Mouse (Mus musculus) erythroblast, embryonic 14.5 days (primary cell): ENCODE results near the gene 1110008L16Rik. TPM values are rescaled to one million over a fixed set of nuclear protein-coding genes. Genes with fewer than 3 reads are reported as not detected.
"Not testable (repeated sequence)": the region's sequence is repeated elsewhere in the genome, so short reads cannot be mapped to it uniquely, and the experiment has no call there.

Source experiments
- H3K27me3 ChIP-seq: 2 replicates; pipeline ENCODE4 v1.6.1; 2012; ENCODE audit warnings: inconsistent platforms; ENCODE audit not compliant: control insufficient read depth
- H3K36me3 ChIP-seq: 2 replicates; pipeline ENCODE4 v1.6.1; 2012; ENCODE audit warnings: mild to moderate bottlenecking, inconsistent platforms; ENCODE audit not compliant: control insufficient read depth
- H3K4me1 ChIP-seq: 2 replicates; pipeline ENCODE4 v1.6.1; 2012; ENCODE audit warnings: inconsistent platforms; ENCODE audit not compliant: control insufficient read depth
- H3K4me3 ChIP-seq: replicated peaks from 2 replicates; pipeline ENCODE3; 2012; ENCODE audit warnings: moderate library complexity, mild to moderate bottlenecking, inconsistent platforms
- H3K9me3 ChIP-seq: 2 replicates; pipeline ENCODE4 v1.6.1; 2012; ENCODE audit warnings: low read length, inconsistent platforms, mixed read lengths; ENCODE audit not compliant: control insufficient read depth
- GATA1 ChIP-seq: IDR thresholded peaks from 2 replicates; pipeline ENCODE4 v1.6.1; 2012; ENCODE audit warnings: low read length, inconsistent platforms, mixed read lengths
- TAL1 ChIP-seq: IDR thresholded peaks from 3 replicates; pipeline ENCODE4 v1.6.1; 2012; ENCODE audit warnings: low read length, inconsistent platforms, mixed read lengths
- polyA plus RNA-seq: library from polyadenylated mRNA; stranded (reverse); fragments of >175 nt; gene quantifications from 2 replicates; pipeline ENCODE4 v1.2.3, GENCODE M21; 2012

Gene 1110008L16Rik
- 0.02 and 0.03 TPM in 2 replicates for polyA plus RNA-seq

DNA sequence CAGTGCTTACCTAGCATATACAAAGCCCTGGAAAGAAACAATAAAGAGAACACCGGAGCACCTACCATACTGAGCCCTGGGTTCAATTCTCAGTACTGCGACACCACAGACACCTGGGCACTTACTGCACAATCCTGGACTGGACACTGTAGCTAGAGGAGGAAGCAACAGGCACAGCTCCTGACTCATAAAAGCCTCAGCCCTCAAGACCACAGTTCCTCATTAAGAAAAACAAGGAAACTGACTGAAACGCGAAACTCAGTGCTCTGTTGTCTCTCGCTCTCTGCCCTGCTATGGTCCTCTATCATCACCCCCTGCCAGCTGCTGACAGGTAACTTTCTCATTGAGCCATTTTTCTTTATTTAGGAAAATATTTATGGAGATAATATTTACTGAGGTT, at the start of gene 1110008L16Rik:
TSS of gene 1110008L16Rik (plus strand) at position 242 of the 400 bp plus-strand sequence.
- no peaks in the 10 kb centered on the region for H3K9me3 ChIP-seq
- peaks cover 63% of the 10 kb centered on the region for H3K36me3 ChIP-seq
- H3K4me1 ChIP-seq: peaks cover 31% of the 10 kb centered on the region
- TF ChIP-seq TAL1 (no peak), GATA1 (no peak)
- no peaks in the 10 kb centered on the region for H3K27me3 ChIP-seq
- H3K4me3 ChIP-seq: no peak within 1 kb of the TSS

DNA sequence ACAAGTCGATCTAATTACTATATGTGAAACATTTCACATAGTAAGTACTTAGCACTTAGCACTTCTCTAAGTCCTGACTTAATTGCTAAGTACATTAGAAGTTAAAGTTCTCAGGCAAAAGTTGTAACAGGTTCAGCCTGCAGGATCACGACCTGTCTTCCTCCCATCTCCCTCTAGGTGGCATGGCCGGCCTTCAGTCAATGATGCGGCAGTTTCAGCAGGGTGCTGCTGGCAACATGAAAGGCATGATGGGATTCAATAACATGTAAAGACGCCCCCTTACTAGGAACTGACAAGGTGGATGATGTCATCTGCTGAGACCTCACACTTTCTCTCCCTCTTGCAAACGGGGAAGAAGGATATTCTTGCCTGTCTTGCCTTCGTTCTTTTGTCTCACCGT, 37.4 kb upstream of the 1110008L16Rik start:
- H3K9me3 ChIP-seq, H3K4me3 ChIP-seq, H3K27me3 ChIP-seq, H3K4me1 ChIP-seq: not testable (repeated sequence)
- peaks cover 30% of the 10 kb centered on the region for H3K36me3 ChIP-seq

DNA sequence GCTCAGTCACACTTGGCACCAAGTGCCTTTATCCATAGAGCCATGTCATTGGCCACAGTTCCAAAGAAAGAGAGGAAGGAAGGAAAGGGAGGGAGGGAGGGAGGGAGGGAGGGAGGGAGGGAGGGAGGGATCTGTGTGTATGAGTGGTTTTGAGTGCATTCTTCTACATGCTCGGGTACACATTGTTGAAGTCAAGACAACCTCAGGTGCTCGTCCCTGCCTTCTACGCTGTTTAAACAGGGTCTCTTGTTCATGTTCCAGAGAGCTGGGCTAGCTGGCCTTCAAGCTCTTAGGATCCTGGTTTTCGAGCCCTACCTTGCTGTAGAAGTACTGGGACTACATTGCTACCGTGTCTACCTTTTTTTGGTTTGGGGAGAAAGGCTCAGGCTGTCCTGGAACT, 36.0 kb upstream of the 1110008L16Rik start:
- not testable (repeated sequence) for H3K4me1 ChIP-seq, H3K27me3 ChIP-seq, H3K4me3 ChIP-seq, H3K9me3 ChIP-seq
- H3K36me3 ChIP-seq: peaks cover 19% of the 10 kb centered on the region

DNA sequence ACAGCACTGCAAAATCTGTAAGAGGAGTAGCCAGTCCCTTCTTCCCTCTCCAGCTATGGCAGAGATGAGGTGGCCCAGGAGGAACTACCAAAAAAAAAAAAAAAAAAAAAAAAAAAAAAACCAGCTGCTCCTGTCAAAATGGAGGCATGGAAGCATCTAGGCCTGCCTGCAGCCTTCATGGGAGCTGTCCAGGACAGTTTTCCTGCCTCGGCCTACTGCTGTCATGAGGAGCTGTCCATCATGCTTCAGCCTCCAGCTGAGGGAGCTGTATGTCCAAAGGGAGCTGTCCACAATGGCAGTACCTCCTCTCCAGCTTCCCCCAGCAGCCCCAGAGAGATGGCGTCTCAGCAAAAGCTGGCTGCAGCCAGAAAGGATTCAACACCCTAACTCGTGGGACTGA, 27.1 kb upstream of the 1110008L16Rik start:
- Histone ChIP-seq H3K27me3 (no peaks in the 10 kb centered on the region), H3K9me3 (no peaks in the 10 kb centered on the region), H3K4me3 (no peak overlapping the region), H3K4me1 (no peaks in the 10 kb centered on the region), H3K36me3 (peaks cover 2% of the 10 kb centered on the region)
- TF ChIP-seq GATA1 (no peak), TAL1 (no peak)

DNA sequence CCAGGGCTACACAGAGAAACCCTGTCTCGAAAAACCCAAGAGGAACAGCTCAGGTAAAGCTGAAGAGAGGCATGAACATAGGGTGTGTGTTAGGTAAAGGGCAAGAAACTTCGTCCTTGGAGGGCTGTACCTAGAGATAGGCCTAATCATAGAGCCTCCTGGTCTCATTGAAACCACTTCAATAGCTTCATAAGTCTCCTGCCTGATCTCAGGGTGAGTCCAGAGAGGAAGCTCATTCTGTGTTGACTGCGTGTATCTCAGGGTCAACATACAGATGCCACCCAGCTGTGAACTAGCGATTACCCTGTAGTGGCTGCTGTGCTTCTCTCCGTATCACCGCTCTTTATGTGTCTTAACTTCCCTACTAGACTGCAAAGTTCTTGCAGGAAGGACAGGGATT, 21.8 kb upstream of the 1110008L16Rik start:
- not testable (repeated sequence) for H3K4me1 ChIP-seq, H3K9me3 ChIP-seq, H3K4me3 ChIP-seq, H3K27me3 ChIP-seq
- peaks cover 13% of the 10 kb centered on the region for H3K36me3 ChIP-seq

DNA sequence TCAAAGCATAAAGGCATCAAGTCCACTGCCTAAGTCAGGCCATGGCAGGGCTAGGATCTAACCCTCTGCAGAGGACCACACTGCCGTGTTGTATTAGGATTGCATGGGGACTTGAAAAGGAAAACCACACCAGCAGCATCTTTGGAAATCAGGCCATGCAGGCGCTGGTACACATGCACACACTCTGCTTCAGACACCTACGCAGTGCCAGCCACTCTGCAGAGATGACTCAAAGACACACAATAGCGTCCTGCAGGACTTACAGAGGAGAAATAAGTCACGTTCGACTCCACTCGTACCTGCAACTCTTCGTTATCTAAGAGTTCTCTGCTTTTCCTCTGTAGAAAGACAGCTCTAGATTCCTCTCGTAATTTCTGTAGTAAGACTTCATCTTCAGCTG, 1.3 kb upstream of the 1110008L16Rik start:
- Histone ChIP-seq H3K27me3 (no peaks in the 10 kb centered on the region), H3K4me1 (peaks cover 21% of the 10 kb centered on the region), H3K9me3 (no peaks in the 10 kb centered on the region), H3K4me3 (no peak overlapping the region), H3K36me3 (peaks cover 73% of the 10 kb centered on the region)
- TF ChIP-seq GATA1 (no peak), TAL1 (no peak)

DNA sequence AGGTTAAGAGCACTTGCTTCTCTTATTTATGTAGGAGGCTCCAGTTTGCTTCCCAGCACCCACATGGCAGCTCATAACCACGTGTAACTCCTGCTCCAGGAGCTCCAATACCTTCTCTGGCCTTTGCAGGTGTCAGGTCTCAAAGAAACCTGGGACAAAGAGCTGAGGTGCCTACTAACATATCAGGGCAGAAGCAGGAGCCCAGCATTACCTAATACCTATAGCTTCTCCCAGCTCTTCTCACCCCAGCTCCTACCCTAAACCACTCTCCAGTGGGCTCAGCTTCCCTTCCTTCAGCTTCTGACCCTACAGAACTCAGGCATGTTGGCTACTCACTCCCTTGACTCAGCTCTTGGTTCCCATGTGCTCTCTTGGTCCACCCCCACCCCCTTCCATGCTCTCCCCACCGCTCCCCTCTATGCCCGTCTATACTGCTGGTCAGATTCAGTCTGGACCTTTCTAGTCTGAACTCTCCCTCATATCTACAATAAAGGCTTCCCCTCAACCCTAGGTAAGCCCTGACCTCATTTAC, 1.5 kb downstream of the 1110008L16Rik start:
- TF ChIP-seq GATA1: no peak
- TF ChIP-seq TAL1: no peak
- H3K4me1 ChIP-seq: peaks cover 34% of the 10 kb centered on the region
- peak overlapping the region; percentile 69 for H3K4me3 ChIP-seq
- H3K9me3 ChIP-seq: no peaks in the 10 kb centered on the region
- H3K27me3 ChIP-seq: no peaks in the 10 kb centered on the region
- H3K36me3 ChIP-seq: peaks cover 50% of the 10 kb centered on the region

DNA sequence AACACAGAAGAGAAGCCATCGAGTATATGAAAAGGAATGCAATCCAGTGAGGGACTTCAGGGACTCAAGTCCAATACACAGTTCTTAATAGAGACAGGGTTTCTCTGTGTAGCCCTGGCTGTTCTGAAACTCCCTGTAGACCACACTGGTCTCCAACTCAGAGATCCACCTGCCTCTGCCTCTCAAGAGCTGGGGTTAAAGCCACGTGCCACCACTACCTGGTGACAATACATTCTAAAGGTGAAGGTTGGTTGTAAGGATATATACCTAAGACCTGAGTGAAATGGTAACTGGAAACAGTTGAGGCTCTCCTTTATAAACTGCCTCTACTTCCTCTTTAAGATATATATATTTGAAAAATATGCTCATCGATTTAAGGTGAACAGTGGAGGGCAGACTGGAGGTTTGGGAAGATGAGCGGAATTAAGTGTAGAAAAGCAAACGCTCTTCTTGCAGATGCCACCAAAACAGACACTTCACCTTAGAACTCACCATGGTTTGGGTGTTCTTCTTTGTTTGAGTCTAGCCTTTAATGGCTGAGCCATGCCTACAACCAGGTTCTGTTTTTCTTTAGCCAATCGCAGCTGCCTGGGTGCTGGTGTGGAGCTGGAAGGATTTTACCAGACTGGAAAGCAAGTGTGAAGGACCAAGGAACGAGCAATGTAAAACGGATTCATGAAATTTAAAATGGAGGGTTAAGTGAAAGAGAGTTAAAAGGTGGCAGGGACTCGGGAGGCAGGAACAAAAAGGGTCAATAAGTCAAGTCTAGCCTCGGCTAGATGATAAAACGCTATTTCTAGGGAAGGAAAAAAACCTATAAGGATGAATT, 2.3 kb downstream of the 1110008L16Rik start:
- Histone ChIP-seq H3K4me3 (peak overlapping the region; percentile 69), H3K9me3 (no peaks in the 10 kb centered on the region), H3K27me3 (no peaks in the 10 kb centered on the region), H3K4me1 (peaks cover 34% of the 10 kb centered on the region), H3K36me3 (peaks cover 46% of the 10 kb centered on the region)
- TF ChIP-seq GATA1 (no peak), TAL1 (no peak)

DNA sequence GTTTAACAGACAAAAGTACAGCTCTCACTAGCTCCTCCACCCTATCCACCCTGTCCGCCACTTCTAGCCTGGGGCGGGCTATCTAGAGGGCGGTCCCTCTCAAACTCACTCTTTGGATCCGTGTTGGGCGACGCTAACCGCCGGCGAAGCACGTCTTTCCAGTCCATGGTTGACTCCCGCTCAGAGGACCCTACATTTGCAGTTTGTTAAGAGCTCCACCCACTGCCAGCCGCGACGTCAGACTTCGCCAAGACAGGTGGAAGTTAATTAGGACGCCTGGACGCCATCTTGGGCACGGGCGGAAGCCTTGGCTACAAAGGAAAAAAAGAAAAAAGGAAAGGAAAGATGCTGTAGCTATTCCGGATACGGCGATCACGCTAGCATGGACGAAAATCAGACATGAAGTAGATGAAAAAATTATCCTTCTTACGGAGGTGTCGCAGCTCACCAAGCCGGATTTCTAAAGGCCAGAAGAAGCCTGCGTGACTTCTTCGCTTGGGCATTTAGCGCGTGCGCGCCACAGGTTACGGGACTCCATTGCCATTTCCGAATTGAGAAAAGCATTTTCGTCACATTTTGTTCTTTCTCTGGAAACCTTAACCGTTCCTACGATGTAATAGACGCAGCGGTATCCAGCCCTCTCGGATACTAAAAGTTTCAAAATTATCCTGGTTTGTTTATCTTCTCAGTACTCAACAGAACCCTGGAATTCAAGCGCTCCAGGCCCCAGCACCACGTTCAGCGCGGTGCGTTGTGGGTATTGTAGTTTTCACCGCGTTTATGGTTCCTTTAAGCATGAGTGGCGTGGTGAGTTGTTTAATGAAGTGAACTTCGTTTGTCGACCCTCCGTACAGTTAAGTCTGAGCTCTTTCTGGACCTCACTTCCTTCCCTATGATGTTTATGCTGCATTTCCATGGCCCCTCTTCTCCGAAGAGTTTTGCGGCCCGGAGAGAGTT, 3.4 kb downstream of the 1110008L16Rik start, which contains the start of gene Ppp2r3c:
TSS of gene Ppp2r3c (minus strand) at position 514 of the 957 bp plus-strand sequence.
- Histone ChIP-seq H3K4me1 (peaks cover 34% of the 10 kb centered on the region), H3K36me3 (peaks cover 39% of the 10 kb centered on the region), H3K4me3 (peak within 1 kb of the TSS; percentile 69), H3K27me3 (no peaks in the 10 kb centered on the region), H3K9me3 (no peaks in the 10 kb centered on the region)
- no peak for TF ChIP-seq TAL1
- no peak for TF ChIP-seq GATA1
